Mouse (Mus musculus) liver, embryonic 11.5 days (tissue): ENCODE data around the gene Amigo1. TPM values are rescaled to one million over a fixed set of nuclear protein-coding genes. Genes with fewer than 3 reads are reported as not detected.

Source experiments
- ATAC-seq: fragments of 200-750 bp; cut with Nextera tagmentation; replicated peaks from 2 replicates; pipeline ENCODE4 v1.8.0; 2017; ENCODE audit warnings: moderate number of reproducible peaks, mild to moderate bottlenecking, moderate TSS enrichment, moderate library complexity; ENCODE audit not compliant: low FRiP score
- DNase-seq: peaks from one replicate; pipeline ENCODE4 v3.0.0-alpha.2; 2017; ENCODE audit warnings: low spot score
- H3K27ac ChIP-seq: fragments of 300-500 bp; sonication (generic); 2 replicates; pipeline ENCODE4 v1.5.1; 2014; ENCODE audit warnings: mild to moderate bottlenecking, low read depth, low read length, control low read depth
- H3K27me3 ChIP-seq: fragments of 300-500 bp; sonication (generic); replicated peaks from 2 replicates; pipeline ENCODE4 v1.6.1; 2014; ENCODE audit warnings: low read length, mixed read lengths; ENCODE audit not compliant: control insufficient read depth, insufficient read depth
- H3K36me3 ChIP-seq: fragments of 300-500 bp; sonication (generic); 2 replicates; pipeline ENCODE4 v1.6.1; 2014; ENCODE audit warnings: mild to moderate bottlenecking, low read length, moderate library complexity, mixed read lengths; ENCODE audit not compliant: control insufficient read depth, insufficient read depth
- H3K4me1 ChIP-seq: fragments of 300-500 bp; sonication (generic); replicated peaks from 2 replicates; pipeline ENCODE4 v1.6.1; 2014; ENCODE audit warnings: low read length, mixed read lengths; ENCODE audit not compliant: control insufficient read depth, insufficient read depth
- H3K4me2 ChIP-seq: fragments of 300-500 bp; sonication (generic); 2 replicates; pipeline ENCODE4 v1.6.1; 2014; ENCODE audit warnings: mild to moderate bottlenecking, control low read depth, moderate library complexity
- H3K4me3 ChIP-seq: fragments of 300-500 bp; sonication (generic); 2 replicates; pipeline ENCODE4 v1.5.1; 2014; ENCODE audit warnings: low read depth, low read length, control low read depth
- H3K9ac ChIP-seq: fragments of 300-500 bp; sonication (generic); 2 replicates; pipeline ENCODE4 v1.6.1; 2014; ENCODE audit warnings: low read depth, low read length, control low read depth
- H3K9me3 ChIP-seq: fragments of 300-500 bp; sonication (generic); 2 replicates; pipeline ENCODE4 v1.6.1; 2016; ENCODE audit warnings: low read length, inconsistent platforms, mixed read lengths; ENCODE audit not compliant: control insufficient read depth
- WGBS: fragments of 180-500 bp; shearing (Covaris S2); extraction: QIAGEN DNeasy Blood & Tissue Kit; methylation state at CpG from one replicate; pipeline ENCODE4 v1.1.7; 2014; 5-methylcytosine and 5-hydroxymethylcytosine counted together
- polyA plus RNA-seq: library from polyadenylated mRNA; unstranded; fragments of >200 nt; fragmentation: Nextera tagmentation; extraction: Ambion mirVana; gene quantifications from 2 replicates; pipeline ENCODE4 v1.2.1, GENCODE M21; 2014

The Amigo1 gene
- polyA plus RNA-seq, 1 experiment from 2014 or later = 0.88 TPM

GRCm38 (mm10) chr3:108203212-108203611 lies 17.1 kb downstream of the Amigo1 start:
- no peak overlapping the region for H3K9ac ChIP-seq
- H3K9me3 ChIP-seq = no peaks in the 10 kb centered on the region
- ATAC-seq (no peak), DNase-seq (no peak)
- WGBS = 91% methylated on average over 13 of the region's 13 CpGs
- no peak overlapping the region for H3K27ac ChIP-seq
- H3K4me1 ChIP-seq = peaks cover 18% of the 10 kb centered on the region
- no peak overlapping the region for H3K4me3 ChIP-seq
- no peak overlapping the region for H3K4me2 ChIP-seq
- no peaks in the 10 kb centered on the region for H3K27me3 ChIP-seq
- peaks cover 26% of the 10 kb centered on the region for H3K36me3 ChIP-seq

GRCm38 (mm10) chr3:108203621-108204325 lies 17.6 kb downstream of the Amigo1 start:
- Histone ChIP-seq H3K4me3 (no peak overlapping the region), H3K4me1 (peaks cover 22% of the 10 kb centered on the region), H3K9me3 (no peaks in the 10 kb centered on the region), H3K27me3 (no peaks in the 10 kb centered on the region), H3K9ac (no peak overlapping the region), H3K4me2 (no peak overlapping the region), H3K36me3 (peaks cover 26% of the 10 kb centered on the region), H3K27ac (no peak overlapping the region)
- DNase-seq = peak; percentile 73
- no peak for ATAC-seq
- WGBS = 78% methylated on average over 11 of the region's 11 CpGs

DNA sequence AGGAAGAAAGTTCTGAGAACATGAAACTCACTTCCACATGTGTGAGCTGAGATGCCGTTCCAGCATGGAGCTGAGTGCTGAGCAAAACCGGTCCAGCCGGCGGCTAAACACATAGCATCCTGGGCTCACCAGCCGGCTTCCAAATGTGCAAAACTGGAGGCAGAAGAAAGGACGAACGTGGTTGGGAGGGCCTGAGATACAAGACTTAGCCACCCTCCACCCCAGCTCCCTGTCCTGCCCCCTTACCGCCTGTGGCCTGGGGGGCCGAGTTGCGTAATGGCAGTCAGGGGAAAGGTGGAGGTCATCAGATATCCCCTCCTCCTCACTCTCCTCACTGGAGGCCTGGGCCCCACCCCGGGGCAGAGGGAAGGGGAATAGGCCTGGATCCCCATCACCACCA lies 18.3 kb downstream of the Amigo1 start:
- DNase-seq (no peak), ATAC-seq (no peak)
- Histone ChIP-seq H3K27me3 (no peaks in the 10 kb centered on the region), H3K36me3 (peaks cover 26% of the 10 kb centered on the region), H3K4me3 (no peak overlapping the region), H3K27ac (no peak overlapping the region), H3K9me3 (no peaks in the 10 kb centered on the region), H3K9ac (no peak overlapping the region), H3K4me2 (no peak overlapping the region), H3K4me1 (peaks cover 28% of the 10 kb centered on the region)
- WGBS = 77% methylated on average over 11 of the region's 11 CpGs

GRCm38 (mm10) chr3:108205601-108206000 lies 19.5 kb downstream of the Amigo1 start:
- WGBS = 92% methylated on average over 8 of the region's 8 CpGs
- no peak for DNase-seq
- no peaks in the 10 kb centered on the region for H3K9me3 ChIP-seq
- H3K9ac ChIP-seq = no peak overlapping the region
- peaks cover 25% of the 10 kb centered on the region for H3K4me1 ChIP-seq
- no peaks in the 10 kb centered on the region for H3K27me3 ChIP-seq
- no peak overlapping the region for H3K27ac ChIP-seq
- peaks cover 26% of the 10 kb centered on the region for H3K36me3 ChIP-seq
- ATAC-seq = no peak
- no peak overlapping the region for H3K4me3 ChIP-seq
- H3K4me2 ChIP-seq = no peak overlapping the region

GRCm38 (mm10) chr3:108206731-108207375 lies 20.7 kb downstream of the Amigo1 start:
- Histone ChIP-seq H3K4me2 (no peak overlapping the region), H3K9ac (no peak overlapping the region), H3K27ac (no peak overlapping the region), H3K4me1 (peaks cover 18% of the 10 kb centered on the region), H3K4me3 (no peak overlapping the region), H3K36me3 (peaks cover 24% of the 10 kb centered on the region), H3K9me3 (no peaks in the 10 kb centered on the region), H3K27me3 (no peaks in the 10 kb centered on the region; the same call in 1 of the 2 replicates)
- no peak for ATAC-seq
- WGBS = 89% methylated on average over 15 of the region's 15 CpGs
- DNase-seq = no peak

GRCm38 (mm10) chr3:108209001-108209400 lies 22.9 kb downstream of the Amigo1 start:
- H3K4me2 ChIP-seq = peak overlapping the region; percentile 89
- DNase-seq (no peak), ATAC-seq (no peak)
- H3K9me3 ChIP-seq = no peaks in the 10 kb centered on the region
- 85% methylated on average over 3 of the region's 3 CpGs for WGBS
- peak overlapping the region; percentile 63 for H3K4me3 ChIP-seq
- H3K4me1 ChIP-seq = peaks cover 16% of the 10 kb centered on the region
- peaks cover 4% of the 10 kb centered on the region; the same call in 1 of the 2 replicates for H3K27me3 ChIP-seq
- peak overlapping the region; percentile 75 for H3K9ac ChIP-seq
- H3K27ac ChIP-seq = no peak overlapping the region
- peaks cover 19% of the 10 kb centered on the region for H3K36me3 ChIP-seq

DNA sequence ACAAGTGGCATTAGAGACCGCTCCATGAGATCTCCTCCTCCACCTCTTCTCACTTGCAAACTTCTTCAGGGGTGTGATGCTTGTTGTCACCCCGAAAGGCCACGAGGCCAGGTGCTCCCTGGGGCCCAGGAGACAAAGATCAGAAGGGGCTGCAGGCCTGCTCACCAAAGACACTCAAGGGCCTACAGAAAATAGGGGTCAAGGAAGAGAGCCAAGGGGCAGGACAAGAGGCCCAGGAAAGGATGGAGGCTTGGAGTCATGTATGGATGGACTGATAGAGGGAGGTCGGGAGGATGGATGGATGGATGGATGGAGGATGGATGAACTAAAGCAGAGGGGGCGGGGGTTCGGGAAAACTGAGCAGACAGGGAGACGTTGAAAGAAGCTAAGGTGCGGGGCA lies 23.4 kb downstream of the Amigo1 start:
- Histone ChIP-seq H3K4me3 (peak overlapping the region; percentile 63), H3K27ac (no peak overlapping the region), H3K9me3 (no peaks in the 10 kb centered on the region), H3K36me3 (peaks cover 18% of the 10 kb centered on the region), H3K27me3 (peaks cover 4% of the 10 kb centered on the region; the same call in 1 of the 2 replicates), H3K4me2 (peak overlapping the region; percentile 89), H3K9ac (peak overlapping the region; percentile 75), H3K4me1 (peaks cover 16% of the 10 kb centered on the region)
- DNase-seq (no peak), ATAC-seq (no peak)
- WGBS = 15% methylated on average over 8 of the region's 8 CpGs

DNA sequence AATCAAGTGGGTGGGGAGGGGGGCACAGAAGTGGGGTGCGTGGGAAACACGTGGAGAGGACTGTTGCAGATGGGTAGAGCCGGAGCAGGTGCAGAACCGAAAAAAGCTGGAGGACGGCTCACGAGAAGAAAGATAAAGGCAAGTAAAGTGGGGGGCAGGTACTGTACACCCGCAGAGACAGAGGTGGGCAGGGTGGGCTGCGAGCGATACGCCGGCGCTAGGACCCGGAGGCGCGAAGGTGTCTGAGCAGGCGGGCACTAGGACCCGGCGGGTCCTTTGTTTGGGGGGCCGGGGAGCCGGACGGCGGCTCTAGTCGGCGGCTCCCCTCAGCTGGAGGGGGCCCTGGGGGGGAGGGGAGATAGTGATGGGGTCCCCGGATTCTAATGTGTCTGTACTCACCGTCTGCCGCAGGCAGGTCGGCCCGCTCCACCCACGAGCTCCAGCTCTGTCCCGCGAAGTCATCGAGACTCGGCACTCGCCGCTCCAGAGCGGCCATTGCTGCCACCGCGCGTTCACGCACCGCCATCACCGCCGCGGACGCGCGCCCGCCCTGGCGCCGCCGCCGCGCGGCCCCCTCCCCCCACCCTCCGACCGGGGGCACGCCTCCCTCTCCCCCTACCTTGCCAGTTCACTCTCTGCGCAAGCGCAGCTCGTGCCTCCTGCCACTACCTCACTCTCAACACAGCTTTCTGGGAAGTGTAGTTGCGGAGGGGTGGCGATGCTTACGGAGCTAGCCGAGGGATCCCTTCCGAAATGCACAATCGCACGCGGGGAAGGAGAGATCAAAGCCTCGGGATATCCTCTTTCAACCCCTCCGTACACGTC lies 24.0 kb downstream of the Amigo1 start:
- peak; percentile 95 for DNase-seq
- no peaks in the 10 kb centered on the region for H3K9me3 ChIP-seq
- peak overlapping the region; percentile 89 for H3K4me2 ChIP-seq
- peak overlapping the region; percentile 75 for H3K9ac ChIP-seq
- H3K4me1 ChIP-seq = peaks cover 16% of the 10 kb centered on the region
- peak; percentile 94 for ATAC-seq
- peak overlapping the region; percentile 63 for H3K4me3 ChIP-seq
- WGBS = under 1% methylated on average over 71 of the region's 72 CpGs
- peaks cover 4% of the 10 kb centered on the region; the same call in 1 of the 2 replicates for H3K27me3 ChIP-seq
- H3K36me3 ChIP-seq = peaks cover 13% of the 10 kb centered on the region
- H3K27ac ChIP-seq = peak overlapping the region; percentile 76
